Mouse (Mus musculus): ENCODE measurements around the gene Klrb1b. TPM values are rescaled to one million over a fixed set of nuclear protein-coding genes. Genes with fewer than 3 reads are reported as not detected.

Gene Klrb1b
- total RNA-seq, 4 experiments from 2014 or later: 0.40 to 1.3 TPM; not detected in 2

Other genes with a start within 250 kb of the Klrb1b start
- gene A2ml1, start 244.7 kb downstream of the Klrb1b start, total RNA-seq (2022): 10 to 100 TPM in 2 of 4 experiments, 1 to 10 TPM in 2; 7.2 to 13.6 (median 10.1) TPM
- gene Klrb1a, start 202.8 kb downstream of the Klrb1b start, total RNA-seq (2022): not detected
- gene Clec2h, start 163.9 kb downstream of the Klrb1b start, total RNA-seq (2022): not detected
- gene Klrb1, start 103.3 kb downstream of the Klrb1b start, total RNA-seq (2022): under 1 TPM in 2 of 4 experiments, not detected in 2; 0.52 to 0.66 TPM
- under 1 TPM in 2 of 4 experiments, not detected in 2; 0.12 to 0.25 TPM for gene Klrb1c, start 37.1 kb downstream of the Klrb1b start, total RNA-seq (2022)
- gene Gm44511, start within 50 bp of the Klrb1b start, total RNA-seq (2022): 1 to 10 TPM in 1 of 4 experiments, not detected in 3; 1.1 TPM
- not detected for gene Clec2i, start 61.3 kb upstream of the Klrb1b start, total RNA-seq (2022)
- 1 to 10 TPM; 2.0 to 2.9 (median 2.1) TPM for gene BC035044, start 64.8 kb upstream of the Klrb1b start, total RNA-seq (2022)
- 1 to 10 TPM in 1 of 4 experiments, under 1 TPM in 1, not detected in 2; 0.69 to 1.0 TPM for gene Clec2g, start 108.0 kb upstream of the Klrb1b start, total RNA-seq (2022)
- gene Klrb1f, start 219.6 kb upstream of the Klrb1b start, total RNA-seq (2022): not detected